ENCODE assay signal across 7 mouse cellular contexts in genomic region chrX:100741940-100742339, GRCm38 (mm10). TPM values are rescaled to one million over a fixed set of nuclear protein-coding genes. Genes with fewer than 3 reads are reported as not detected.
DNase-seq lines count a peak whose midpoint lies in the region; ATAC-seq and TF ChIP-seq lines count a peak whose summit lies in the region.

No protein-coding gene starts in this region.

- no peak overlapping the region for H3K27ac ChIP-seq in forebrain, embryonic 10.5 days
- peak overlapping the region; percentile 90; the same call in 1 of the 2 replicates for H3K27ac ChIP-seq in heart, embryonic 16.5 days (ENCODE audit: low read length)
- H3K27ac ChIP-seq in midbrain, embryonic 10.5 days (replicated peaks): no peak overlapping the region

- no peak for ATAC-seq in G1E (ENCODE audit: extremely low read depth, insufficient number of reproducible peaks, low FRiP score, poor library complexity, severe bottlenecking)
- ATAC-seq in heart, embryonic 16.5 days (replicated peaks; ENCODE audit: extremely low read depth, insufficient read depth, low FRiP score): peak; percentile 35

- no peak overlapping the region for H3K4me3 ChIP-seq in G1E (ENCODE audit: low read depth, low read length)
- H3K4me3 ChIP-seq in forebrain, embryonic 10.5 days: no peak overlapping the region
- H3K4me3 ChIP-seq in heart, embryonic 16.5 days (ENCODE audit: low read length): peak overlapping the region; percentile 40
- no peak overlapping the region for H3K4me3 ChIP-seq in midbrain, embryonic 10.5 days

- H3K4me1 ChIP-seq in G1E (ENCODE audit: insufficient read depth, low read depth, low read length): no peaks in the 10 kb centered on the region
- H3K4me1 ChIP-seq in forebrain, embryonic 10.5 days: peaks cover 14% of the 10 kb centered on the region
- H3K4me1 ChIP-seq in heart, embryonic 16.5 days (ENCODE audit: control insufficient read depth, insufficient read depth, low read length): no peaks in the 10 kb centered on the region
- peaks cover 7% of the 10 kb centered on the region for H3K4me1 ChIP-seq in midbrain, embryonic 10.5 days

- H3K4me2 ChIP-seq in heart, embryonic 16.5 days (ENCODE audit: low read depth, low read length): peak overlapping the region; percentile 57

- no peaks in the 10 kb centered on the region for H3K36me3 ChIP-seq in G1E (replicated peaks)
- H3K36me3 ChIP-seq in forebrain, embryonic 10.5 days (replicated peaks): no peaks in the 10 kb centered on the region
- no peaks in the 10 kb centered on the region for H3K36me3 ChIP-seq in heart, embryonic 16.5 days (ENCODE audit: control insufficient read depth, insufficient read depth)
- H3K36me3 ChIP-seq in midbrain, embryonic 10.5 days: no peaks in the 10 kb centered on the region

- no peaks in the 10 kb centered on the region for H3K9me3 ChIP-seq in G1E (replicated peaks)
- H3K9me3 ChIP-seq in forebrain, embryonic 10.5 days: 0 out of 2 replicates have a peak, but pooled peaks cover 2% of the 10 kb centered on the region
- no peaks in the 10 kb centered on the region; the same call in 1 of the 2 replicates for H3K9me3 ChIP-seq in heart, embryonic 16.5 days (replicated peaks; ENCODE audit: control insufficient read depth, low read length)
- no peaks in the 10 kb centered on the region for H3K9me3 ChIP-seq in midbrain, embryonic 10.5 days (replicated peaks)

- no peaks in the 10 kb centered on the region for H3K27me3 ChIP-seq in G1E (ENCODE audit: insufficient read depth, low read length)
- H3K27me3 ChIP-seq in forebrain, embryonic 10.5 days (ENCODE audit: poor library complexity, severe bottlenecking): peaks cover 57% of the 10 kb centered on the region
- no peaks in the 10 kb centered on the region for H3K27me3 ChIP-seq in heart, embryonic 16.5 days (ENCODE audit: control insufficient read depth, insufficient read depth, low read length)
- H3K27me3 ChIP-seq in midbrain, embryonic 10.5 days (ENCODE audit: low read depth, poor library complexity, severe bottlenecking): peaks cover 53% of the 10 kb centered on the region

- peak; percentile 15; the same call in 1 of the 2 replicates for TF ChIP-seq CTCF in G1E (IDR thresholded peaks at IDR 0.05; ENCODE audit: low read depth, low read length)

- H3K9ac ChIP-seq in heart, embryonic 16.5 days (ENCODE audit: low read length): no peak overlapping the region

- DNase-seq in G1E (ENCODE audit: low spot score): peak; percentile 4
- peak; percentile 68 for DNase-seq in adrenal gland, postnatal 14 days
- peak; percentile 56 for DNase-seq in forebrain, embryonic 10.5 days (ENCODE audit: extremely low spot score, low spot score)
- DNase-seq in layer of hippocampus, postnatal 14 days (ENCODE audit: low spot score in 2 of 2): peak; percentile 75 to 81
- DNase-seq in midbrain, embryonic 10.5 days (ENCODE audit: low spot score): peak; percentile 75
- peak; percentile 16 for DNase-seq in skeletal muscle tissue, adult 2 months (ENCODE audit: low read depth, low spot score)

- 6% methylated on average over 10 of the region's 10 CpGs for WGBS in forebrain, embryonic 10.5 days
- WGBS in heart, embryonic 16.5 days: 13% methylated on average over 10 of the region's 10 CpGs
- 11% methylated on average over 10 of the region's 10 CpGs for WGBS in midbrain, embryonic 10.5 days

RNA-seq across cellular contexts. Expression of gene Gdpd2, which starts 12.3 kb away (rescaled TPM):
- not detected in 2 replicates for total RNA-seq in G1E (2014; fragmentation: Nextera tagmentation)
- total RNA-seq in G1E (2017): 0.16 TPM in 1 of 2 replicates, not detected in the other
- polyA plus RNA-seq in G1E (2012): not detected in 2 replicates
- 1.2 and 1.6 TPM in 2 replicates for total RNA-seq in adrenal gland, postnatal 14 days (2021)
- polyA plus RNA-seq in forebrain, embryonic 10.5 days (2016; fragmentation: Nextera tagmentation; extraction: Ambion mirVana): 3.6 and 3.8 TPM in 2 replicates
- polyA plus RNA-seq in heart, embryonic 16.5 days (2015; fragmentation: Nextera tagmentation; extraction: Ambion mirVana): 0.76 and 0.94 TPM in 2 replicates
- total RNA-seq in layer of hippocampus, postnatal 14 days (2021): 10 to 100 TPM; 13.1 to 19.1 TPM
- 10.8 and 14.8 TPM in 2 replicates for polyA plus RNA-seq in midbrain, embryonic 10.5 days (2016; fragmentation: Nextera tagmentation; extraction: Ambion mirVana)

RNA-seq across cellular contexts. Expression of gene Dlg3, which starts 25.6 kb away (rescaled TPM):
- not detected in 2 replicates for total RNA-seq in G1E (2014; fragmentation: Nextera tagmentation)
- total RNA-seq in G1E (2017): 0.05 TPM in 1 of 2 replicates, not detected in the other
- not detected in 2 replicates for polyA plus RNA-seq in G1E (2012)
- total RNA-seq in adrenal gland, postnatal 14 days (2021): 28.2 and 33.5 TPM in 2 replicates
- 15.6 and 16.8 TPM in 2 replicates for polyA plus RNA-seq in forebrain, embryonic 10.5 days (2016; fragmentation: Nextera tagmentation; extraction: Ambion mirVana)
- polyA plus RNA-seq in heart, embryonic 16.5 days (2015; fragmentation: Nextera tagmentation; extraction: Ambion mirVana): 1.6 and 2.4 TPM in 2 replicates
- total RNA-seq in layer of hippocampus, postnatal 14 days (2021): 100 to 1,000 TPM; 138 to 153 TPM
- polyA plus RNA-seq in midbrain, embryonic 10.5 days (2016; fragmentation: Nextera tagmentation; extraction: Ambion mirVana): 13.8 and 14.9 TPM in 2 replicates

Comparison
In these comparisons a context has a peak if more than half of its experiments do, and no peak if none do; other contexts are left out.
1. DNase-seq: peak in every context shown above with its lines; median percentile 78 in layer of hippocampus, postnatal 14 days; 75 in midbrain, embryonic 10.5 days; 68 in adrenal gland, postnatal 14 days; 56 in forebrain, embryonic 10.5 days; 16 in skeletal muscle tissue, adult 2 months; 4 in G1E.